Mouse (Mus musculus) forelimb bud, embryonic 11.5 days (tissue): ENCODE measurements at regions not wholly inside any gene's neighbourhood (a gene's known extent, or its start where the extent isn't known, plus 50 kb on each side); places are given as distances from the start of the nearest gene placed in this dataset.
A peak's percentile ranks its signal among the peaks of the same experiment; 100 is the strongest.

Experiments
- DNase-seq: peaks from one replicate; pipeline ENCODE4 v3.0.0-alpha.2; 2012; ENCODE audit warnings: low read depth, low spot score

DNA sequence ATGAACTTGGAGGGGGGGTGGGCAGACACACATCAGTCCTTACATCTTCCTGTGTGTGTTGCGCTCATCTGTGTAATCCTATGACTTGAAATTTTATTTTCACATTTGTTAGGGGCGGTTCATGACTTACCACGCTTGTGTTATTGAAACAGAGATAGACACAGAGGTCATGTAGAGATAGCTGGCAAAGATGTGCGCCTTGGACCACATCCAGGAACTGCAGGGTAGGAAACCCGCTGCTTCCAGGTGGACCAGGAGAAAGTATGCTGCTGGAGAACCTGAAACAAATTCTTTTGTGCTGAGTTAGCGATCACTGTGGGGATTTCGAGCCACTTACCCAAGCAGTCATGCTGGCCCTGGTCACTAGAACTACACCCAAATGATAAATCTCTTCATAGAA is 89.1 kb downstream of the Kcnj2 start:
- no peak for DNase-seq

GRCm38 (mm10) chr11:111155747-111156146 is 89.8 kb downstream of the Kcnj2 start:
- DNase-seq: peak; percentile 20

DNA sequence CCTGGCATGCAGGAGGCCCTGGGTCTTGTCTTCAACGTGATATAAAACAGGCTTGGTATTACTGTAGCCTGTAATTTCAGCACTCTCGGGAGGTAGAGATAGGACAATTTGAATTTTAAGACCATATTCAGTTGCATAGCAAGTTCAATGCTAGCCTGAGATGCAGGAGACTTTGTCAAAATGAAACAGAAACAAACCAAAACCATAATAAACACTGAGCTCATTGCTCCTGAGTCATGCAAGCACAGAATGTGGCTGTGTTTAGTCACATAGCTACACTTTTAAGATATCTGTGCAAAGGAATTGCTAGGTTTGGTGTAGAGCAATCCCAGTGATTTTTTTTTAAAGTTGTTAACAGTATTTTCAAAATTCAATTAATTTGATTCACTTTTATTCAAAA is 93.3 kb downstream of the Kcnj2 start:
- DNase-seq: no peak

- DNase-seq: no peak
These were observed 98.9 kb downstream of the Kcnj2 start for GRCm38 (mm10) chr11:111164907-111165306.

DNA sequence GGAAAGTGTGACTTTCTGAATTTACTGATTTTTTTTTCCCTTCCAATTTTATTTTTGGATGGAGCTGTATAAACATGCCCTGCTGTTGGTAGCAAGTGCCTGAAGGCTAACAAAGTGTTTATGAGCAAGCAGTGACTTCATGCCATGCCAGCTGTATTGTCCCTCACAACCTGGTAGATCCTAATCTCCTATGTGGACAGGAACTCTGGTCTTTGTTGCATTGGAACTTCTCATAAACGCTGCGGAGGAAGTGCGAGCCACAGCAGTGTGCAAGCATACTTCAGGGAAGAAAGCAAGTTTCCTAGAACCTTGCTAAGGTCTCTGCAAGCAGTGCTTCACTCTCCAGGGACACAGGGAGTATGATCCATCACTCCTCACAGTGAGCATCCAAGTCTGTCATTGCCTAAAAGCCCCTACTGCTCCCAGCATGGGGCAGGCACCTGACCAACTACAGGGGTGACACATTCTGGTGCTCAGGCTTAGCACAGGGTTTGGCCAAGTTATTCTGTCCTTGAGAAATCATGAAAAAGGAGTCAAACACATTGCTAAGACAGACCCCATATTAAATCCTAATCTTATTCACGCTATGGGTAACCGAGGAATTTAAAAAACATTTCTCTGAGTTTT is 104.3 kb downstream of the Kcnj2 start:
- no peak for DNase-seq

- no peak for DNase-seq
These were observed 107.6 kb downstream of the Kcnj2 start for GRCm38 (mm10) chr11:111173525-111173924.

DNA sequence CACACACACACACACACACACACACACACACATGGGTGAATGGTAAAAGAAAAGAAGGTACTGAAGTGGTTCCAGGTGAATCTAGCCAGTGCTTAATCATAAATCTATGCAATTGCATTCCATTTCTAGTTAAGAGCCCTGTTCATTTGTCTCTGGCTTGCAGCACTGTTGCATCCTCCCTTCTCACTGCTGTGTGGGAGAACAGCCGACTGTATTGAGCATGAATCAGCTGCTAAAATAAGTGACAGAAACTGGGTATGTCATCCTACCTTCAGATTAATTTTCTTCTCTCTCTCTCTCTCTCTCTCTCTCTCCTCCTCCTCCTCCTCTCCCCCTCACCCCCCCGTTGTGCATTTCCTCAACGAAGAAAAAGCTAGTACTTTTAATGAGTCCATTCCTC is 109.6 kb downstream of the Kcnj2 start:
- no peak for DNase-seq

DNA sequence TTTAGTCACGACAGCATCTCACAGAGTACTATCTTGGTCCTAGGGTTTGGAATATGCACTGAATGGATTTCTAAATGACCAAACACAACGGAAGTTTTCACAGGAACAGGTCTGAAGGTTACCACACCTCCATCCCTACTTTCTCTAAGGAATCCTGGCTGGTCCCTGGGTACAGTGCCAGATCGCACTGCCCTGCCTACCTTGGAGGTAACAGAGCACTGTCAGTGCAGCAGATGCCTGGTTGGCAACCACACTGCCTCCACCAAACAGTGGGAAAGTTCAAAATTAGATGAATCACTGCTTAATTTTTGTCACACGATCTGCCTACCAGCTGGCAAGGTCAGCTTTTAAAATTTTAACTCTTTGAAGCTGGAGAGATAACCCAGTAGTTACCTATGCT is 111.6 kb downstream of the Kcnj2 start:
- DNase-seq: no peak

DNA sequence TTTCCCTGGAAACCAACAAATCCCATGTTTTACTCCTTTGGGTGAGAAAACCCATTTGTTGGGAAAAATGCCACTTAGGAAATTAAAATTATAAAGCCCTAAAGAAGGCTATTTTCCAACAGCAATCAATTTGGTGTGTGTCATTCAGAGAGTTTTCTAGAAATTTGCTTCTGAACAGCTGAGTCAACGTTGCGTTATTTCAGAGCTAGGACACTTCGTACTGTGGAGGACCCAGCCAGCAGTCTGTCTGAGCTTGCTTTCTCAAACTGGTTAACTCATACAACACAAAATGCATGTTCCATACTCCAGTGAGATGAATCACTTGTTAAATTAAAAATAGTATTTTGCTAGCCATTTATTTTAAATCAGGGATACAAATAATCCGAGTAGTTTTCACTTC is 131.5 kb downstream of the Kcnj2 start:
- no peak for DNase-seq

DNA sequence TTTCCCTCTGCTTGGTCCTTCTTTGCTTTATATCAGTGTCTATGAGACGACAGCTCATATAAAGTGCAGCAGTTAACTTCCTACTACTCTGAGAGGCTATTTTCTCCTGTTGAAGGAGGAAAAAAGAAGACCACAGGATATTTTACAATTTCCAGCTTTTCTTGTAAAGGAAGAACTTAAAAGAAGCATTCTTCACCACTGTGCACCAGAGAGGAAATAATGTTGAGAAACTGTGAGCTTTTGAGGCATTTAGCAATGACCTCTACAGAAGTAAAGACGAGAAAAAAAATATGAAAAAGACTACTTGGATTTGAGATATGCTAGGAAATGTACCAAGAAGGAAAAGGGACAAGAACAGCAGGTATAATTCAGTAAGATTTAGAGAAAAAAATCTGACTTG is 134.5 kb downstream of the Kcnj2 start:
- no peak for DNase-seq

GRCm38 (mm10) chr11:111202780-111203179 is 136.8 kb downstream of the Kcnj2 start:
- DNase-seq: no peak

DNA sequence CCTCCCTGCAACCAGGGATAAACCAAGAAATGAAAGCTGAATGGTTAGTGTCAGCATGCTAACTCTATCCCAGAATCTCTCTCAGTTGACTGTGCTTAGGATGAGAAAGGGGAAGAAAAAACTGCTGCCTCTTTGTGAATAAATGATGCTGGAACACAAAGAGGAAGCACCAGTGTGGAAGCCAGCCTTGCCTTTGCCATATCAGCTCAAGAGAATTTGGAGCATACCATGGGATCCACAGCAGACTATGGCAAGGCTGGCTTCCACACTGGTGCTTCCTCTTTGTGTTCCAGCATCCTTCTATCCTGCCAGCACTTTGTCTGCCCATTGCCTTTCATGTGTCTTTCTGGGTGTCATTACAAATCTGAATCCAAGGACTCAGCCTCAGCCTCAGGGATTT is 144.6 kb downstream of the Kcnj2 start:
- no peak for DNase-seq

DNA sequence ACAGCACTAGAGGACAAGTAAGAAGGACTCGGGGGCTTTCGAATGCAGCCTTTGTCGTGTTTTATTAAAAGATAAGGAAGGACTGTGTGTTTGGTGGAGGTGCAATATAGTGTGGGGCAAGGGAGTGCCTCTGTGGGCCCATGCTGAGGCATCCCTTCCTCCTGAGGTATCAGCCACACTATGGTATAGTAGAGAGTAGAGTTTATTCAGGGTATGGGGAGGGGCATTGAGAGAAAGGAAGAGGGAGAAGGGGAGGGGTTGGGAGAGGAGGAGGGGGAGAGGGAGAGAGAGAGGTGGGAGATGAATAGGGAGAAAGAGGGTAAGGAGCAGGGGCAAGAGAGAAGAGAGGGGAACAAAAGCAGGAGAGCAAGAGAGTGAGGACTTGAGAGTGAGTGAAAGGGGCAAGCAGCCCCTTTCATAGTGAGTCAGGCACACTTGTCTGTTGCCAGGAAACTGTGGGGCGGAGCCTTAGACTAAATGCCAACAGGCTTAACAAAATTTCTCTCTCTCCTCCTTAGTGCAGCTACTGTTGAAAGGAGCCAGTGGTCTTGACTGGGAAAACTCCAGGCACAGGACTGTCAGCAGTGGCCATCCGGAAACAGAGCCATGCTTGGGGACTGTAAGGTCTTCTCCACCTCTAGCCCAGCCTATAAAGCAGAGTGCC is 146.2 kb downstream of the Kcnj2 start:
- no peak for DNase-seq

DNA sequence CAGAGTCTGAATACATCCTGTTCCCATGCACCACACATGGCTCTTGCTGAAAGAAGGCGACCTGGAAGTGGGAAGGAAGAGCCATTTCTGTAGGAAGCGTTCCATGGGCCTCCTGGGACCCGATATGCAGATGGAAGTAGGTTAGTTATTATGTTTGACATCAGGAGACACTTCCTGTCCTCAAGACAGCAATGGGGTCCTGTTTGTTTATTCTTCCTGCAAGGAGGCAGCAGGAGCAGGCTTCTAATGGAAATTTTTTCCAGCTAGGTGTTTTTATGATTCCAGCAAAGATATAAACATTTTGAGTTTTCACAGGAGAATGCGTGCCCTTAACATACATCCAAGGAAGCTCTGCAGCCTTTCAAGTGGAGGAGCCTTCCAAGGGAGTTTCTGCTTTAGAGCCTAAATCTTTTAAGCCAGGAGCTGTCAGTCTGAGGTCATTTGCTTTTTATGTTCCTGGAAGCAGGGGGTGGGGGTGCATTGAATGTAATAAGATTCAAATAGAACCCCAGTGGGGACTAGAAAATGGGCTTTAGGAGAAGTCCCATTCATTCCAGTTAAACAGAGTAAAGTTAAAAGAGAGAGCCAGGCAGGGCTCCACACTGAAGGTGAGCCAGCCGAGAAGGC is 146.9 kb downstream of the Kcnj2 start:
- DNase-seq: no peak

- no peak for DNase-seq
These were observed 149.0 kb downstream of the Kcnj2 start for GRCm38 (mm10) chr11:111215006-111215405.

DNA sequence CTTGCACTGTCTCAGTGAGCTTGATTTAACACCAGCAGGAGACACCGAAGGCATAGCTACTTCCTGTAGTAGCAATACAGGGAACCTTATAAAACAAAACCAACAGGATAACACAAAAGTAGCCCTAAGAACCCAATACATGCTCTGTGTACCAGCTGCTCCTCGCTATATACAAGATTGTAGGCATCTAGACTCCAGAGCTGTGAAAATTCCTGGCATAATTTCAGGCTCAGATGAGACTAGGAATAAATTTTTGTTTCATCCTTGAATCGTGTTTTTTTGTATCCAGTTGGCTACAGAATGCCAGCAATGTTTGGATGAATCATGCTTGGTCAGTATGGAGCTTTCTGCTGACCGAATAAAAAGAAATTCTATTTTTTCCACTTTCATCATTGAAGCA is 157.9 kb downstream of the Kcnj2 start:
- DNase-seq: no peak

GRCm38 (mm10) chr11:111227305-111227704 is 161.3 kb downstream of the Kcnj2 start:
- no peak for DNase-seq

- DNase-seq: no peak
These were observed 170.8 kb downstream of the Kcnj2 start for GRCm38 (mm10) chr11:111236741-111237140.

GRCm38 (mm10) chr11:111239784-111240183 is 173.8 kb downstream of the Kcnj2 start:
- no peak for DNase-seq

DNA sequence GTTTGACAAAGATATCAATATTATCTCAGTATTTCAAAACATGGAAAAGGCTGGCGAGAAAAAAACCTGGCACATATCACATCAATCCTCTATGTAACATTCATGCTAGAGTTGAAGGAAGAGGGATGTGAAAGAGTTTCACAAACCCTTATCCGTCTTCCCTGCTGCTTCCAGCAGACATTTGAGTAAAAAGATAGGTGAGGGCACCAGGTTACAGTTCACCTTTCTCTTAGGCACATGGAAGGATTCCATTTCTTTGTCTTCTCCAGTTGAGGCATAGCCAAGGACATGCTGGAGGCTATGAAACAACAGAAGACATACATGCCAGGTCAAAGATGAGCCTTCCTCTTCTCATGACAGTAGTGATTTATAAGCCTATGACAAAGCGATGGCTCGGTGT is 186.3 kb downstream of the Kcnj2 start:
- DNase-seq: no peak

DNA sequence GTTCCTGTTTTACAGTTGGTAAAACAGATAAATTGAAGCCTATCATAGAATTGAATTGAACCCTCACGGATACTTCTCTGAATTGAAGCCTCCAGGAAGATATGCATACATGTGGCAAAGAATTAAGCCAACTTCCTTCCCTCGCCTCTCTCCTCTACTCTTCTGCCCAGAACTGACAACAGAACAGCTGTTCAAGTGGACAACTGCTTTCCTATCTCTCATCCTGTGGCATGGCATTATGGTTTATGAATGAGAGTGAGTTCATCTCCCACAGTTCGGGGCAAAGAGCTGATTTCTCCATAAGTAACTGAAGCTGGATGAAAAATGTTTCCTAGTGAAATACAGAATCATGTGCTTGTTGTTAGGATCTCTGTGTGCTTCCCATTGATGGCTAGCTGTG is 190.6 kb downstream of the Kcnj2 start:
- DNase-seq: no peak

DNA sequence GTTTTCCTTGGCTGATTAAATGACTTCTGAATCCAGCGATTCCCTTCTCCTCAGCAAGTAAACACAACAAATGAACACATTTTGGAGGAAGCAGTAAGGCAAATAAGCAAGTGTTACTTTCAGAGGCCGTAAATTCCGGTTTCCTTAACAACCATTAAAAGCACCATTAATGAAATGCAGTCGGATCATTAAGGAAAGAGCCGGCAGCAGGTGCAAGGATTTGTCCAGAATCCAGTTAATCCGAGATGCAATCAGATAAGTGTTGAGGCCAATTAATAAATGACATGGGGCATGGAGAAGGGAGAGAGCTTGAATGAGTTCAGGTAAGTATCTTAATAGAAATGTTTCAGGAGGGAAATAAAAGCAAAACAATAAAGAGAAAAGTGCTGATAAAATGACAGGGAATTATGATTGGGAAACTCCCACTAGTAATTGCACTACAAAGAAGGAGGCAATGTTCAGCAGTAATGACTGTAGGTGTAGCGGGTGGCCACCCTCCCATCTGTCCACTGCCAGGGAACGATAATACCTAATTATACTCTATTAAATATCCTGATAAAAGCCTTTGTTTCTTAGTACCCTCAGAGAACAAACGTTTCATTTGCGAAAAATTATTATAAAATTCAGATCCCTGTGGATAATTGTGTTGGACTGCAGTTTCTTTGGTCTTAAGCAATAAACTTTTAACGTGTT is 194.9 kb downstream of the Kcnj2 start:
- peak; percentile 11 for DNase-seq

DNA sequence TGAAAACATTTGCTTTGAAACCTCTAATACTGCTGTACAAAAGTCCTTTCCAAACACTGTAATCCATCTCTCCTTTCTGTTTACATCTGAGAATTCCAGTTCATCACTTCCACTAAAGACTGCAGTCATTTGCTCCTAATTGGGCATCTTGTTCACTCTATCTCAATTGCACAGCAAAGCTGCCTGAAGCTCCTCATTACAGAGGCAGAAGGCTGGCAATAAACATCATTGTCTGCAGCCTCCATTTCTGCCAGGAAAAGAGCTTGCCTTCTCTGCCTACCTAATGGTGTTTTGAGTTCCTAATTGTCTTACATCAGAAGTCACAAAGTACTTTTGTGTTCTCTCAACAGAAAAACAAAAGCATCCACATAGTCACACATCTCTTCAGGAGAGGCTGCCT is 207.7 kb downstream of the Kcnj2 start:
- DNase-seq: no peak
